Mouse (Mus musculus) yolk sac, embryonic 10.5 days (tissue): ENCODE results near the gene Gpr162.
A peak's percentile ranks its signal among the peaks of the same experiment; 100 is the strongest.

Experiments
- DNase-seq: peaks from one replicate; pipeline ENCODE4 v3.0.0-alpha.2; 2017; ENCODE audit warnings: low spot score

Gpr162 gene

GRCm38 (mm10) chr6:124881821-124882220, 18.0 kb upstream of the Gpr162 start:
- DNase-seq, result no peak

GRCm38 (mm10) chr6:124879390-124879789, 15.6 kb upstream of the Gpr162 start:
- DNase-seq, result no peak

- no peak for DNase-seq
Measured at GRCm38 (mm10) chr6:124874348-124874747, 10.6 kb upstream of the Gpr162 start.

- no peak for DNase-seq
Measured at GRCm38 (mm10) chr6:124866560-124866959, 2.8 kb upstream of the Gpr162 start.

GRCm38 (mm10) chr6:124865766-124866362, 2.1 kb upstream of the Gpr162 start:
- no peak for DNase-seq

GRCm38 (mm10) chr6:124863125-124863657, 592 bp downstream of the Gpr162 start:
- no peak for DNase-seq

- no peak for DNase-seq
Measured at GRCm38 (mm10) chr6:124862406-124863124, 1.2 kb downstream of the Gpr162 start.

- no peak for DNase-seq
Measured at GRCm38 (mm10) chr6:124861802-124862201, 2.0 kb downstream of the Gpr162 start.

GRCm38 (mm10) chr6:124861266-124861665, 2.5 kb downstream of the Gpr162 start:
- DNase-seq, result no peak

GRCm38 (mm10) chr6:124860511-124860910, 3.3 kb downstream of the Gpr162 start:
- DNase-seq, result no peak

- peak; percentile 69 for DNase-seq
Measured at GRCm38 (mm10) chr6:124859725-124860124, 4.1 kb downstream of the Gpr162 start.

- DNase-seq, result no peak
Measured at GRCm38 (mm10) chr6:124858561-124859318, 5.0 kb downstream of the Gpr162 start.

- DNase-seq, result no peak
Measured at GRCm38 (mm10) chr6:124857840-124858530, 5.8 kb downstream of the Gpr162 start.

- DNase-seq, result peak; percentile 85
Measured at GRCm38 (mm10) chr6:124856916-124857839, 6.6 kb downstream of the Gpr162 start, which contains the start of gene P3h3. TSS of gene P3h3 (minus strand) at chr6:124857752.

- peak; percentile 68 for DNase-seq
Measured at GRCm38 (mm10) chr6:124856321-124856720, 7.5 kb downstream of the Gpr162 start.

GRCm38 (mm10) chr6:124854647-124855046, 9.1 kb downstream of the Gpr162 start:
- DNase-seq, result no peak

GRCm38 (mm10) chr6:124850535-124850934, 13.2 kb downstream of the Gpr162 start:
- DNase-seq, result no peak

- DNase-seq, result peak; percentile 82
Measured at GRCm38 (mm10) chr6:124847305-124847704, 16.5 kb downstream of the Gpr162 start.

GRCm38 (mm10) chr6:124840241-124841167, 23.3 kb downstream of the Gpr162 start, which contains the start of gene Gnb3:
TSS of gene Gnb3 (minus strand) at chr6:124840275.
- no peak for DNase-seq

- DNase-seq, result no peak
Measured at GRCm38 (mm10) chr6:124839805-124840204, 24.0 kb downstream of the Gpr162 start.
